Mouse (Mus musculus): ENCODE measurements around the gene Szrd1. TPM values are rescaled to one million over a fixed set of nuclear protein-coding genes. Genes with fewer than 3 reads are reported as not detected.

Szrd1 gene
- 24.7 and 26.2 TPM in 2 replicates for polyA plus RNA-seq (2014; fragmentation: Nextera tagmentation; extraction: Ambion mirVana)

DNA sequence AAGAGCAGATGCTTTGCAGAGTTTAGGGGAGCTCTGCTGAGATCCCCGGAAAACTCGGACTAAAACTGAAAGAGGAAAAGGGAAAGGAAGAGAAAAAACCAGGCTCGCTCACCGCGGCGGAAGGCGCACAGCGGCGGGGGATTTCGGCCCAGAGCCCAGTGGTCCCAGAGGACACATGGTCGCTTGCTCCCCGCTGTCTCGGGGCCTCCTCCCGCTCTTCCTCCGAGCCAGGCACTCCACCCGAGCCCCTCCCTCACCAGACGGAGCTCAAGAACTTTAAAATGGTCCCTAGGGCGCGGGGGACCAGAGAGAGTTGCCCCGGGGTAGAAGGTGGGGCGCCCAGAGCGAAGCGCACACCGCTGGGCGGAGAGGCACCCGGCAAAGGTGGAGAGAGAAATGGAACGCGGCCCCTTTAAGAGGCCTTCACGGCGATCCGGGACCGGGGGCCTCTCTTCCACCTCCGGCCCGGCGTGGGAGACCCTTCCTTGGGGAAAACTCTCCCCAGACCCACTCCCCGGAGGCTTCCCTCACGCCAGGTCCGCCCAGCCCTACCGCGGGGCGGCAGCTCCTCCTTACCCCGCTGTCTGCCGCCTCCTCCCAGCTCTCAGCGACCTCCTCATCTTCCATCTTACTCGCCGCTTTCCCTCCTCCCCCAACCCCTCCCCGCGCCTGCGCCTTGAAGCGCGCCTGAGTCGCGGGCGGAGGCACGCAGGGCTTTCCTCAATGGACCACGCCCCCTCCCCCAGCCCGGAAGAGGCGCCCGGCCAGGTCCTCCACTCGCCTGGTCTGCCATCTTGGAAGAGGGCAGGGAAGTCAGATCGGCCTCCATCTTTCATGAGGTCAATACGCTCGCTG lies at the start of gene Szrd1:
TSS of gene Szrd1 (minus strand) at position 660 of the 855 bp plus-strand sequence.
- WGBS: under 1% methylated on average over 56 of the region's 63 CpGs
- peak within 1 kb of the TSS; percentile 54 for H3K27ac ChIP-seq (ENCODE audit: low read depth, low read length)
- H3K9ac ChIP-seq (ENCODE audit: low read depth, low read length): peak within 1 kb of the TSS; percentile 88
- peaks cover 32% of the 10 kb centered on the region for H3K4me1 ChIP-seq (replicated peaks; ENCODE audit: control insufficient read depth, insufficient read depth, low read length)
- H3K36me3 ChIP-seq (ENCODE audit: control insufficient read depth, insufficient read depth, low read length): 0 out of 2 replicates have a peak, but pooled peaks cover 7% of the 10 kb centered on the region
- peak; percentile 96 for ATAC-seq (replicated peaks; ENCODE audit: low FRiP score)
- no peaks in the 10 kb centered on the region for H3K9me3 ChIP-seq (ENCODE audit: control insufficient read depth, low read length)
- no peaks in the 10 kb centered on the region for H3K27me3 ChIP-seq (replicated peaks; ENCODE audit: control insufficient read depth, insufficient read depth, low read length)
- H3K4me2 ChIP-seq: peak within 1 kb of the TSS; percentile 78
- DNase-seq (ENCODE audit: low spot score): peak; percentile 99
- peak within 1 kb of the TSS; percentile 81 for H3K4me3 ChIP-seq (ENCODE audit: low read depth, low read length)

DNA sequence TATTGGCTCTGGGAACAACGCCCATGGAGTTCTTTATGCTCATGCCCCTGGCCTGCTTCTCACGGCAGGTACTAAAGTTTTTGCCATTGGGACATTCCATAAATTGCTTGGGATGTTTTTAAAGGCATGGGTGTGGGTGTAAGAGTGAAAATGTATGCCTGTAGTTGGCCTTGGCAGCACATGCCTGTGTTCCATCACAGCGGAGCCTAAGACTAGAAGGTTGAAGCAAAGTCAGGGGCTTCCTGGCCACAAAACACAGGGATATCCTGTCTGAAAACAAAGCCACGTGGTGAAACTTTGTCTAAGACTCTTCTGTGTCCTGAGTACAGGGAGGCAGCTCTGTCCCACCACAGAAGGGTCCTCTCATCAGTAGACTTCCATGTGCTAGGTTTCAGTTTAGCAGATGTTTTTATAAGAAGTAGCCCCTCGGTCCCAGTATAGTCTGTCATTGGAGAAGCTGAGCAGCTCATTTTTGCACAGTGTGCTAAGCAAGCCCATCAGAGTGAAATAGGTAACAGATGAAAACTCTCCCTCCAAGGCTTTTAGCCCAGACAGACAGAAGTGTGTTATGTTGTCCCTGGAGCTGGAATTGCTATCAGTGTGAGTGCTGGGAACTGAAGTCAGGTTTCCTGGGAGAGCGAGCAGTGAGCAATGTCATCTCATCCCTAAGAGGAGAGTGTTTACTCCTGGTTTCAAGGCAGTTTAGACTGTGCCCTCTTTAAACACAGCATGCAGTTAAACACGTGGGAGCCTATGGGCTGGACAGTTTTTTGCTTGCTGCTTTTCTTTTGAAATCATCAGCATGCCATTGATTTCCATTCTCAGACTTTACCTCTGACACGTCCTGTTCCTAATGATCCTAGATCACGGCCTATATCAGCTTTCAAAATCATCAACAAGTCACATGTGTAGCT lies 47.6 kb upstream of the Szrd1 start:
- Histone ChIP-seq H3K27me3 (replicated peaks; ENCODE audit: control insufficient read depth, insufficient read depth, low read length) (no peaks in the 10 kb centered on the region), H3K9ac (ENCODE audit: low read depth, low read length) (no peak overlapping the region), H3K4me2 (no peak overlapping the region), H3K4me1 (replicated peaks; ENCODE audit: control insufficient read depth, insufficient read depth, low read length) (peaks cover 9% of the 10 kb centered on the region), H3K27ac (ENCODE audit: low read depth, low read length) (no peak overlapping the region), H3K4me3 (ENCODE audit: low read depth, low read length) (no peak overlapping the region), H3K36me3 (ENCODE audit: control insufficient read depth, insufficient read depth, low read length) (no peaks in the 10 kb centered on the region; the same call in 1 of the 2 replicates), H3K9me3 (ENCODE audit: control insufficient read depth, low read length) (no peaks in the 10 kb centered on the region)
- no peak for DNase-seq (ENCODE audit: low spot score)
- WGBS: 71% methylated on average over 9 of the region's 9 CpGs
- no peak for ATAC-seq (replicated peaks; ENCODE audit: low FRiP score)

- no peak for ATAC-seq (replicated peaks; ENCODE audit: low FRiP score)
- Histone ChIP-seq H3K4me3 (ENCODE audit: low read depth, low read length) (no peak overlapping the region), H3K4me2 (no peak overlapping the region), H3K36me3 (ENCODE audit: control insufficient read depth, insufficient read depth, low read length) (peaks cover 8% of the 10 kb centered on the region; the same call in 1 of the 2 replicates), H3K9me3 (ENCODE audit: control insufficient read depth, low read length) (no peaks in the 10 kb centered on the region), H3K27me3 (replicated peaks; ENCODE audit: control insufficient read depth, insufficient read depth, low read length) (no peaks in the 10 kb centered on the region), H3K4me1 (replicated peaks; ENCODE audit: control insufficient read depth, insufficient read depth, low read length) (peaks cover 9% of the 10 kb centered on the region), H3K27ac (ENCODE audit: low read depth, low read length) (no peak overlapping the region), H3K9ac (ENCODE audit: low read depth, low read length) (no peak overlapping the region)
- DNase-seq (ENCODE audit: low spot score): no peak
- whole genome bisulfite sequencing: 88% methylated on average over 4 of the region's 4 CpGs
Observed at GRCm38 (mm10) chr4:141184426-141184825, 44.9 kb upstream of the Szrd1 start.

DNA sequence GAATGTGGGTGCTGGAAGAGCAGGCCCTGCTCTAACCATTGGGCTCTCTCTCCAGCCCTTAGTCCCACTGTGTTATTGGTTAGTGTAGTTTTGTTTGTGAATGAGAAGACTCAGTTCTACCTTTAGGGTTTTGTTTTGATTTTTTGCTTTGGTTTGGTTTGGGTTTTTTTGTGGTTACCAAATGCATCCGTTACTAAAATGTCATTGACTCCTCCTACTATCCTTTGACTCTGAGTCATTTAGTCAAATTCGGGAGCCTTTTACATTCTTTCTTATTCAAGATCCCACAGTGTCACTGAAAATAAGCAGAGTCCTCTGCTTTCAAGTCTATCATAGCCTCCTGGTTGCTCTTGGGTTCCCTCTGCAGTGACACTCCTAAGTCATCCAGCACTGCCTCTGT lies 44.4 kb upstream of the Szrd1 start:
- DNase-seq (ENCODE audit: low spot score) (no peak), ATAC-seq (replicated peaks; ENCODE audit: low FRiP score) (no peak)
- H3K36me3 ChIP-seq (ENCODE audit: control insufficient read depth, insufficient read depth, low read length): peaks cover 8% of the 10 kb centered on the region; the same call in 1 of the 2 replicates
- H3K9ac ChIP-seq (ENCODE audit: low read depth, low read length): no peak overlapping the region
- H3K4me1 ChIP-seq (replicated peaks; ENCODE audit: control insufficient read depth, insufficient read depth, low read length): peaks cover 9% of the 10 kb centered on the region
- no peaks in the 10 kb centered on the region for H3K27me3 ChIP-seq (replicated peaks; ENCODE audit: control insufficient read depth, insufficient read depth, low read length)
- 87% methylated on average over 2 of the region's 2 CpGs for WGBS
- no peak overlapping the region for H3K4me2 ChIP-seq
- no peak overlapping the region for H3K4me3 ChIP-seq (ENCODE audit: low read depth, low read length)
- no peak overlapping the region for H3K27ac ChIP-seq (ENCODE audit: low read depth, low read length)
- H3K9me3 ChIP-seq (ENCODE audit: control insufficient read depth, low read length): no peaks in the 10 kb centered on the region

- Histone ChIP-seq H3K9ac (ENCODE audit: low read depth, low read length) (no peak overlapping the region), H3K4me1 (replicated peaks; ENCODE audit: control insufficient read depth, insufficient read depth, low read length) (peaks cover 9% of the 10 kb centered on the region), H3K27ac (ENCODE audit: low read depth, low read length) (no peak overlapping the region), H3K27me3 (replicated peaks; ENCODE audit: control insufficient read depth, insufficient read depth, low read length) (no peaks in the 10 kb centered on the region), H3K4me3 (ENCODE audit: low read depth, low read length) (no peak overlapping the region), H3K9me3 (ENCODE audit: control insufficient read depth, low read length) (no peaks in the 10 kb centered on the region), H3K4me2 (no peak overlapping the region), H3K36me3 (ENCODE audit: control insufficient read depth, insufficient read depth, low read length) (peaks cover 8% of the 10 kb centered on the region; the same call in 1 of the 2 replicates)
- ATAC-seq (replicated peaks; ENCODE audit: low FRiP score): no peak
- DNase-seq (ENCODE audit: low spot score): no peak
- 94% methylated on average over 6 of the region's 6 CpGs for WGBS
Observed at GRCm38 (mm10) chr4:141181981-141182380, 42.4 kb upstream of the Szrd1 start.

GRCm38 (mm10) chr4:141180831-141181230 lies 41.3 kb upstream of the Szrd1 start:
- Histone ChIP-seq H3K9ac (ENCODE audit: low read depth, low read length) (no peak overlapping the region), H3K4me3 (ENCODE audit: low read depth, low read length) (no peak overlapping the region), H3K9me3 (ENCODE audit: control insufficient read depth, low read length) (no peaks in the 10 kb centered on the region), H3K36me3 (ENCODE audit: control insufficient read depth, insufficient read depth, low read length) (peaks cover 11% of the 10 kb centered on the region; the same call in 1 of the 2 replicates), H3K27ac (ENCODE audit: low read depth, low read length) (no peak overlapping the region), H3K27me3 (replicated peaks; ENCODE audit: control insufficient read depth, insufficient read depth, low read length) (no peaks in the 10 kb centered on the region), H3K4me1 (replicated peaks; ENCODE audit: control insufficient read depth, insufficient read depth, low read length) (no peaks in the 10 kb centered on the region), H3K4me2 (no peak overlapping the region)
- WGBS: 85% methylated on average over 8 of the region's 8 CpGs
- DNase-seq (ENCODE audit: low spot score) (no peak), ATAC-seq (replicated peaks; ENCODE audit: low FRiP score) (no peak)

DNA sequence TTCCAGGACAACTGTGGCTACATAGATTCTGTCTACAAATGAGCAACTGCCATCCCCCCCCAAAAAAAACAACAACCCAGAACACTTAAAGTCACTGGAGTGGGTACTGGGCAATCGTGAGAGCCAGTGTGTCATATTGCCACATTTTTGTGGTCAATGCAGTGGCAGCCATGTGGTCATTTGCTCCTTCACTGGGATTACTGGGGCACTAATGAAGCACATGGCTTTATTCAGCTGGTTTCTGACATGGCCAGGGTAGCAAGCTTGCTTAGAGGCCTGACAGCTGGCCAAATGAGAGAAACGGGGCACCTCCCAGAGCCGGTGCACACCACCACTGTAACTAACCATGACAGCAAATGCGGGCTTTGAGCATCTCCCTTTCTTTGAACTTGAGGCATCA lies 38.9 kb upstream of the Szrd1 start:
- H3K4me2 ChIP-seq: no peak overlapping the region
- no peaks in the 10 kb centered on the region for H3K27me3 ChIP-seq (replicated peaks; ENCODE audit: control insufficient read depth, insufficient read depth, low read length)
- no peak overlapping the region for H3K4me3 ChIP-seq (ENCODE audit: low read depth, low read length)
- no peak overlapping the region for H3K9ac ChIP-seq (ENCODE audit: low read depth, low read length)
- H3K9me3 ChIP-seq (ENCODE audit: control insufficient read depth, low read length): no peaks in the 10 kb centered on the region
- ATAC-seq (replicated peaks; ENCODE audit: low FRiP score) (no peak), DNase-seq (ENCODE audit: low spot score) (no peak)
- H3K36me3 ChIP-seq (ENCODE audit: control insufficient read depth, insufficient read depth, low read length): peaks cover 11% of the 10 kb centered on the region; the same call in 1 of the 2 replicates
- 95% methylated on average over 4 of the region's 4 CpGs for WGBS
- no peak overlapping the region for H3K27ac ChIP-seq (ENCODE audit: low read depth, low read length)
- no peaks in the 10 kb centered on the region for H3K4me1 ChIP-seq (replicated peaks; ENCODE audit: control insufficient read depth, insufficient read depth, low read length)

- H3K9ac ChIP-seq (ENCODE audit: low read depth, low read length): no peak overlapping the region
- no peak overlapping the region for H3K4me3 ChIP-seq (ENCODE audit: low read depth, low read length)
- WGBS: 87% methylated on average over 10 of the region's 10 CpGs
- no peaks in the 10 kb centered on the region for H3K4me1 ChIP-seq (replicated peaks; ENCODE audit: control insufficient read depth, insufficient read depth, low read length)
- DNase-seq (ENCODE audit: low spot score) (no peak), ATAC-seq (replicated peaks; ENCODE audit: low FRiP score) (no peak)
- no peak overlapping the region for H3K27ac ChIP-seq (ENCODE audit: low read depth, low read length)
- no peak overlapping the region for H3K4me2 ChIP-seq
- no peaks in the 10 kb centered on the region for H3K9me3 ChIP-seq (ENCODE audit: control insufficient read depth, low read length)
- H3K27me3 ChIP-seq (replicated peaks; ENCODE audit: control insufficient read depth, insufficient read depth, low read length): no peaks in the 10 kb centered on the region
- H3K36me3 ChIP-seq (ENCODE audit: control insufficient read depth, insufficient read depth, low read length): peaks cover 17% of the 10 kb centered on the region
Observed at GRCm38 (mm10) chr4:141176328-141176838, 36.8 kb upstream of the Szrd1 start.

Measured in liver, embryonic 11.5 days (tissue).